Mouse (Mus musculus): Measurements from ENCODE around the gene Olfr963.
A peak's percentile ranks its signal among the peaks of the same experiment; 100 is the strongest.
"Not testable (repeated sequence)": the region's sequence is repeated elsewhere in the genome, so short reads cannot be mapped to it uniquely, and the experiment has no call there.

The Olfr963 gene

DNA sequence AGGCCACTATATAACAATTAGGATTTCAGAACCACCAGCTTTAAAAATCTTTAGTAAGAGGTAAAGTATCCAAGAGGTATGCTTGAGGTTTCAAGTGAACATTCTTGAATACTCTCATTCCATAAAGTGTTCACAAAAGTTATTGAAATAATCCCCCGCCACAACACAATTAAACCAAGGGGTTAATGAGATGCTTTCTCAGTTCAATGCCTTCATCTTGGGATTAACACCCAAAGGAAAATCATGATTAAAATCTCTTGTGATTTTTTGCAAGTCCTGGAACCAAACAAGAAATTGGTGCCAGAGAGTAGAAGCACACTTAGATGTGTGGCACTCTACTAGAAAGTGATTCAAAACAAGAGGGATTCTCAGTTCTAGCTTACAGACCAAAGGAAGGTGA lies at the start of gene Olfr963:
TSS of gene Olfr963 (plus strand) at position 301 of the 400 bp plus-strand sequence.
- DNase-seq (ENCODE audit: low spot score in 2 of 2), result no peak

- DNase-seq (ENCODE audit: low spot score in 2 of 2), result no peak
Measured at GRCm38 (mm10) chr9:39621073-39621472, 45.9 kb upstream of the Olfr963 start, which contains the start of gene Olfr960. TSS of gene Olfr960 (plus strand) at chr9:39621373.

GRCm38 (mm10) chr9:39623783-39624182 lies 43.2 kb upstream of the Olfr963 start:
- no peak for DNase-seq (ENCODE audit: low spot score in 2 of 2)

DNA sequence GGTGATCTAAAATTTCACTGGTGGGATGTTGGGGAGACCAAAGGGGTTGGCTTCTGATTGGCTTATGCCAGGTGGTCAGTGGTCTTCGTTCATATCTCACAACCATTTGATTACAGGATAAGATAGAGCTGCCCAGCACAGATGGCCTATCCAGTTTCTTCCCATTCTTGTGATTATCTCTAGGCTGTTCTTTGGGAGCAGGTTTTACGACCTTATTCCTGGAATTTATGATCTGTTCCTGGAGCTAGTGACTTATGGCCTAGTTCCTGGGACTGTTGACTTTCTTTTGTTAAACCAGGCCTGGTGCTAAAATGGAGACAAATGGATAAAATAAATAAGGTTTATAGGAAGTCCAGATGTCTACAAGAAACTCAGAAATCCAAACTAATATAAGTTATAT lies 42.3 kb upstream of the Olfr963 start:
- no peak for DNase-seq (ENCODE audit: low spot score in 2 of 2)

DNA sequence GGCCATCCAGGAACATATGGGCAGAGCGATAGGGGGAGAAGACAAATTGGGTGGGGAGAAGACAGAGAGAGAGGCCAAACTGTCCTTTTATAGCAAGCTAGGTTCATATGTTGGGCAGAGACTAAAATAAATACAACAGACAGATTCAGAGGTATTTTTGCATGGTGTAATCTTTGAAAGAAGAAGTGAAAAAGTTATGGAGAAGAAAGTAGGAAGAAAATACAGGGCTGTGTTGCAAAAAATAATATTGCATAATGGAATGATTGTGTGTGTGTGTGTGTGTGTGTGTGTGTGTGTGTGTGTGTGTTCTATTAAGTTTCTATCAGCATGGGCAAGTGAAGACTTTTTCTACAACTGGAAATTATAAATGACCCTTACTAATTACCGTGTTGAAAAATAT lies 37.9 kb upstream of the Olfr963 start:
- no peak for DNase-seq (ENCODE audit: low spot score in 2 of 2)

GRCm38 (mm10) chr9:39633913-39634594 lies 33.0 kb upstream of the Olfr963 start:
- no peak for DNase-seq (ENCODE audit: low spot score in 2 of 2)

DNA sequence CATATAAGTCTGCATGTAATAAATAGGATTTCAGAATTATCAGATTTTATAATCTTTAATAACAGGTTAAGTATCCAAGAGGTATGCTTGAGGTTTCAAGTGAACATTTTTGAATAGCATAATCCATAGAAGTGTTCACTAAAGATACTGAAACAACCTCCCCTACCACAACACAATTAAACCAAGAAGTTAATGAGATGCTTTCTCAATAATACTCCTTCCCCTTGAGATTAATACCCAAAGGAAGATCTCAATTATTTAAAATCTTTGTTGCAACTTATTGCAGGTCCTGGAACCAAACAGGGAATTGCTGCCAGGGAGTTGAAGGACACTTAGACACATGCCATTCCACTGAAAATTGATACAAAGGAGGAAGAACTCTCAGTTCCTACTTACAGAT lies 22.2 kb upstream of the Olfr963 start, which contains the start of gene Olfr961:
TSS of gene Olfr961 (plus strand) at position 301 of the 400 bp plus-strand sequence.
- no peak for DNase-seq (ENCODE audit: low spot score in 2 of 2)

- no peak for DNase-seq (ENCODE audit: low spot score in 2 of 2)
Measured at GRCm38 (mm10) chr9:39647382-39647781, 19.6 kb upstream of the Olfr963 start.

- no peak for DNase-seq (ENCODE audit: low spot score in 2 of 2)
Measured at GRCm38 (mm10) chr9:39654756-39655396, 12.1 kb upstream of the Olfr963 start.

DNA sequence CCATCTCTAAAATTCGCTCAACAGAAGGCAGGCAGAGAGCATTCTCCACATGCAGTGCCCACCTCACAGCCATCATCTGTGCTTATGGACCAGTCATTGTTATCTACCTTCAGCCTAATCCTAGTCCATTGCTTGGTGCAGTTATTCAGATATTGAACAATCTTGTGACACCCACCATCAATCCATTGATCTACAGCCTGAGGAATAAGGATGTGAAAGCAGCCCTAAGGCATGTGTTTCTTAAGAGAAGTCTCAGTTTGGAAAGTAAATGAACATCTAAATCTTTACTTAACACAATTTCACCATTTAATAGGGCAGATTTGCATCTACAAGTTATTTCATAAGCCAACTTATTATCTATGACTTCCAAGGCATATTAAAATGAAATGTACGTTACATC lies 2.7 kb downstream of the Olfr963 start:
- DNase-seq (ENCODE audit: low spot score in 2 of 2), result no peak

- DNase-seq (ENCODE audit: low spot score in 2 of 2), result no peak
Measured at GRCm38 (mm10) chr9:39674820-39675219, 7.8 kb downstream of the Olfr963 start.

DNA sequence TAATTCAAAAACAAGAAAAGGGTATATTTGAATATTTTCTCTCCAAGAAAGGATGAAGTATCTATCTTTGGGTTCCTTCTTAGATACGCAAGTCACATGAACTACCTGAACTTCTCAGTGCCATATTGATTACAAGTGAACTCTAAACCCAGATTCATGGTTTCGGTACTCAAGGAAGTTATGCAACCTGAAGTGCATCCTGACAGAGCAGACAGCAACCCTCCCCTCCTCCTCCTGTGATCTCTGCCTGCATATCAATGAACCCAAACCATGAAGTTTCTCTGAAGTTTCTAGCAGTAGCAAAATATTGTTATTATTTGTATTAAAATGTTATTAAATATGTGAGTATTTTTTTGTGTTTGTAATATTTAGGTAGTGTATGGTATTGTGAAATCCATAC lies 11.6 kb downstream of the Olfr963 start:
- no peak for DNase-seq (ENCODE audit: low spot score in 2 of 2)

GRCm38 (mm10) chr9:39679280-39679679 lies 12.3 kb downstream of the Olfr963 start:
- no peak for DNase-seq (ENCODE audit: low spot score in 2 of 2)

- DNase-seq (ENCODE audit: low spot score in 2 of 2), result not testable (repeated sequence)
Measured at GRCm38 (mm10) chr9:39701123-39701522, 34.1 kb downstream of the Olfr963 start.

- DNase-seq (ENCODE audit: low spot score in 2 of 2), result no peak
Measured at GRCm38 (mm10) chr9:39707017-39707416, 40.0 kb downstream of the Olfr963 start, which contains the start of gene Olfr149. TSS of gene Olfr149 (minus strand) at chr9:39707117.

GRCm38 (mm10) chr9:39708958-39709357 lies 42.0 kb downstream of the Olfr963 start:
- peak; percentile 1 to 4 for DNase-seq (ENCODE audit: low spot score in 2 of 2)

- DNase-seq (ENCODE audit: low spot score in 2 of 2), result no peak
Measured at GRCm38 (mm10) chr9:39711053-39711452, 44.0 kb downstream of the Olfr963 start, which contains the start of gene Olfr965. TSS of gene Olfr965 (plus strand) at chr9:39711353.

All from heart, adult 9 months (tissue).